In the genomic region with DNA sequence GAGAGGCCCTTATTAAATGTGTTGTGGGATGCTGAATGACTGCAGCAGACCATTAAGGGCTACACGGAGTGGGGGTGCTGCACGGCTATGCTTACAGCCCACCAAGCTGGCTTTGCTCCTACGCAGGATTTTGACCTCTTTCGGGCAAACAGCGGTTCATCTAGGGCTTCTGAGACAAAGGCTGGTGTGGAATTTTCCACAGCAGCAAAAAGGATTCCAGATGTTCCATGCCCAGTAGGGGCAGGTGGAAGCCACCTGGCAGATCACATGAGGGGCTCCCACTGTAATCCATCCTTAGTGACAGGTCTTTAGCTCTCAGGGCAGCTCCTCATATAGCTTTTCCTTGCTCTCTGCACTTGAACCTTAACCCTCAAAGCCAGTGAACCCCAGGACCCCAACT, we compare ENCODE assay signal across 20 mouse cellular contexts.
DNase-seq lines count a peak whose midpoint lies in the region; ATAC-seq lines count a peak whose summit lies in the region.
"Had no signal": no experiment of that assay in that cellular context is flagged by ENCODE, and none has a peak within 500 bp of the region (broad histone marks: within the 10 kb centered on the region; RNA-seq: fewer than 3 reads in every experiment).

No protein-coding gene starts in this region.

- H3K4me2 ChIP-seq in kidney, embryonic 15.5 days: no peak overlapping the region
- no peak overlapping the region for H3K4me2 ChIP-seq in embryonic facial prominence, embryonic 11.5 days (ENCODE audit: low read depth, low read length)
- H3K4me2 ChIP-seq: embryonic facial prominence, embryonic 15.5 days; forebrain, embryonic 15.5 days; hindbrain, embryonic 15.5 days had no signal

- H3K4me3 ChIP-seq in kidney, embryonic 15.5 days (replicated peaks): no peak overlapping the region
- H3K4me3 ChIP-seq in embryonic facial prominence, embryonic 11.5 days (ENCODE audit: low read depth, low read length): no peak overlapping the region
- H3K4me3 ChIP-seq in limb, embryonic 10.5 days: no peak overlapping the region
- H3K4me3 ChIP-seq: embryonic facial prominence, embryonic 15.5 days; erythroblast, embryonic 14.5 days; forebrain, embryonic 10.5 days; forebrain, embryonic 15.5 days; heart, embryonic 10.5 days; hindbrain, embryonic 15.5 days had no signal

- H3K9ac ChIP-seq in kidney, embryonic 15.5 days: no peak overlapping the region
- H3K9ac ChIP-seq in embryonic facial prominence, embryonic 11.5 days (replicated peaks; ENCODE audit: low read length): no peak overlapping the region
- H3K9ac ChIP-seq: embryonic facial prominence, embryonic 15.5 days; forebrain, embryonic 15.5 days; hindbrain, embryonic 15.5 days had no signal

- peaks cover 29% of the 10 kb centered on the region for H3K4me1 ChIP-seq in kidney, embryonic 15.5 days
- H3K4me1 ChIP-seq in embryonic facial prominence, embryonic 11.5 days (ENCODE audit: control insufficient read depth, insufficient read depth, low read length): peaks cover 6% of the 10 kb centered on the region; the same call in 1 of the 2 replicates
- H3K4me1 ChIP-seq in limb, embryonic 10.5 days: peaks cover 56% of the 10 kb centered on the region
- H3K4me1 ChIP-seq: forebrain, embryonic 15.5 days; heart, embryonic 10.5 days had no signal

- no peak for DNase-seq in kidney, adult 18-20 months
- DNase-seq in embryonic facial prominence, embryonic 11.5 days (ENCODE audit: low spot score): peak; percentile 40
- DNase-seq in limb, embryonic 10.5 days (ENCODE audit: low spot score): peak; percentile 49
- DNase-seq in layer of hippocampus, postnatal 10 days (ENCODE audit: low spot score in 2 of 2): no peak
- DNase-seq in adrenal gland, postnatal 25 days: no peak
- DNase-seq: adrenal gland, adult 2 months; adrenal gland, postnatal 36 days; cerebellum, adult 11 months; cerebellum, adult 8-10 months; cerebellum, postnatal 14 days; gastrocnemius, postnatal 10 days; heart, adult 18-20 months; heart, postnatal 10 days had no signal

- 39% methylated on average over 5 of the region's 5 CpGs for WGBS in kidney, embryonic 15.5 days
- WGBS in embryonic facial prominence, embryonic 11.5 days: 50% methylated on average over 5 of the region's 5 CpGs
- WGBS in limb, embryonic 10.5 days: 78% methylated on average over 5 of the region's 5 CpGs

- H3K27me3 ChIP-seq in kidney, embryonic 15.5 days: no peaks in the 10 kb centered on the region
- no peaks in the 10 kb centered on the region for H3K27me3 ChIP-seq in embryonic facial prominence, embryonic 11.5 days (ENCODE audit: control insufficient read depth, insufficient read depth, low read length)
- no peaks in the 10 kb centered on the region for H3K27me3 ChIP-seq in limb, embryonic 10.5 days (ENCODE audit: low read depth, poor library complexity, severe bottlenecking)
- H3K27me3 ChIP-seq: embryonic facial prominence, embryonic 15.5 days; forebrain, embryonic 15.5 days; hindbrain, embryonic 15.5 days had no signal

- 0 out of 2 replicates have a peak, but pooled peaks have one; percentile 54 for ATAC-seq in kidney, embryonic 15.5 days (replicated peaks; ENCODE audit: low FRiP score)
- no peak for ATAC-seq in embryonic facial prominence, embryonic 11.5 days (replicated peaks; ENCODE audit: insufficient number of reproducible peaks, low FRiP score, low TSS enrichment, low read depth)
- ATAC-seq: forebrain, embryonic 15.5 days had no signal

- no peaks in the 10 kb centered on the region for H3K36me3 ChIP-seq in kidney, embryonic 15.5 days
- H3K36me3 ChIP-seq in embryonic facial prominence, embryonic 11.5 days (replicated peaks; ENCODE audit: control insufficient read depth, insufficient read depth, low read depth, low read length): no peaks in the 10 kb centered on the region
- no peaks in the 10 kb centered on the region for H3K36me3 ChIP-seq in limb, embryonic 10.5 days
- H3K36me3 ChIP-seq: embryonic facial prominence, embryonic 15.5 days; forebrain, embryonic 10.5 days; forebrain, embryonic 15.5 days; heart, embryonic 10.5 days; hindbrain, embryonic 15.5 days had no signal

- H3K27ac ChIP-seq in kidney, embryonic 15.5 days: 0 out of 2 replicates have a peak overlapping the region, but pooled peaks have one; percentile 45
- no peak overlapping the region for H3K27ac ChIP-seq in embryonic facial prominence, embryonic 11.5 days (replicated peaks; ENCODE audit: low read depth, low read length)
- H3K27ac ChIP-seq in limb, embryonic 10.5 days: peak overlapping the region; percentile 73
- H3K27ac ChIP-seq: embryonic facial prominence, embryonic 15.5 days; forebrain, embryonic 10.5 days; forebrain, embryonic 15.5 days; heart, embryonic 10.5 days; hindbrain, embryonic 15.5 days had no signal

- H3K9me3 ChIP-seq in kidney, embryonic 15.5 days (replicated peaks): no peaks in the 10 kb centered on the region
- no peaks in the 10 kb centered on the region for H3K9me3 ChIP-seq in embryonic facial prominence, embryonic 11.5 days (replicated peaks; ENCODE audit: control insufficient read depth, low read length)
- H3K9me3 ChIP-seq in limb, embryonic 10.5 days (replicated peaks): no peaks in the 10 kb centered on the region
- H3K9me3 ChIP-seq: embryonic facial prominence, embryonic 15.5 days; forebrain, embryonic 10.5 days; forebrain, embryonic 15.5 days; heart, embryonic 10.5 days; hindbrain, embryonic 15.5 days had no signal

Comparison
In these comparisons a context has a peak if more than half of its experiments do, and no peak if none do; other contexts are left out.
1. DNase-seq: peak in embryonic facial prominence, embryonic 11.5 days (single experiment) and limb, embryonic 10.5 days (single experiment); none in kidney, adult 18-20 months (single experiment), layer of hippocampus, postnatal 10 days (0 of 2) and adrenal gland, postnatal 25 days (single experiment).